Mouse (Mus musculus): ENCODE measurements around the gene Pramel6. TPM values are rescaled to one million over a fixed set of nuclear protein-coding genes. Genes with fewer than 3 reads are reported as not detected.
"Not testable (repeated sequence)": the region's sequence is repeated elsewhere in the genome, so short reads cannot be mapped to it uniquely, and the experiment has no call there.

Gene Pramel6
- not detected in 2 replicates for polyA plus RNA-seq (2015; fragmentation: Nextera tagmentation; extraction: Ambion mirVana)

GRCm38 (mm10) chr2:87506265-87506664 lies at the start of gene Pramel6:
Gene Pramel6, plus strand, starts transcription at chr2:87506565.
- 84% methylated on average over 6 of the region's 6 CpGs for WGBS
- Histone ChIP-seq H3K9me3 (no peaks in the 10 kb centered on the region), H3K9ac (no peak within 1 kb of the TSS), H3K4me2 (no peak within 1 kb of the TSS), H3K4me3 (no peak within 1 kb of the TSS), H3K36me3 (no peaks in the 10 kb centered on the region), H3K4me1 (replicated peaks) (no peaks in the 10 kb centered on the region), H3K27ac (replicated peaks) (no peak within 1 kb of the TSS), H3K27me3 (no peaks in the 10 kb centered on the region)
- no peak for ATAC-seq (ENCODE audit: low read depth)

GRCm38 (mm10) chr2:87461769-87462168 lies 44.6 kb upstream of the Pramel6 start:
- Histone ChIP-seq H3K27me3 (no peaks in the 10 kb centered on the region), H3K9me3 (no peaks in the 10 kb centered on the region), H3K4me2 (no peak overlapping the region), H3K27ac (replicated peaks) (no peak overlapping the region), H3K4me3 (no peak overlapping the region), H3K36me3 (no peaks in the 10 kb centered on the region), H3K9ac (no peak overlapping the region), H3K4me1 (replicated peaks) (no peaks in the 10 kb centered on the region)
- ATAC-seq (ENCODE audit: low read depth), result no peak
- WGBS, result 97% methylated on average over 4 of the region's 4 CpGs

- no peak for ATAC-seq (ENCODE audit: low read depth)
- no peaks in the 10 kb centered on the region for H3K4me1 ChIP-seq (replicated peaks)
Measured at GRCm38 (mm10) chr2:87480207-87480606, 26.2 kb upstream of the Pramel6 start.

GRCm38 (mm10) chr2:87481158-87481557 lies 25.2 kb upstream of the Pramel6 start:
- Histone ChIP-seq H3K9ac (no peak overlapping the region), H3K4me2 (no peak overlapping the region), H3K4me1 (replicated peaks) (no peaks in the 10 kb centered on the region), H3K36me3 (no peaks in the 10 kb centered on the region), H3K27ac (replicated peaks) (no peak overlapping the region), H3K27me3 (no peaks in the 10 kb centered on the region), H3K9me3 (no peaks in the 10 kb centered on the region), H3K4me3 (no peak overlapping the region)
- no peak for ATAC-seq (ENCODE audit: low read depth)
- 86% methylated on average over 4 of the region's 4 CpGs for WGBS

More at GRCm38 (mm10) chr2:87480207-87480606, 26.2 kb upstream of the Pramel6 start:
- Histone ChIP-seq H3K4me2 (no peak overlapping the region), H3K9me3 (no peaks in the 10 kb centered on the region), H3K9ac (no peak overlapping the region), H3K4me3 (no peak overlapping the region), H3K27ac (replicated peaks) (no peak overlapping the region), H3K27me3 (no peaks in the 10 kb centered on the region), H3K36me3 (no peaks in the 10 kb centered on the region)

GRCm38 (mm10) chr2:87482276-87482675 lies 24.1 kb upstream of the Pramel6 start:
- H3K4me1 ChIP-seq (replicated peaks), result no peaks in the 10 kb centered on the region
- no peak overlapping the region for H3K27ac ChIP-seq (replicated peaks)
- no peak for ATAC-seq (ENCODE audit: low read depth)
- H3K9me3 ChIP-seq, result no peaks in the 10 kb centered on the region
- H3K27me3 ChIP-seq, result no peaks in the 10 kb centered on the region
- H3K4me2 ChIP-seq, result no peak overlapping the region
- WGBS, result 79% methylated on average over 2 of the region's 2 CpGs
- H3K9ac ChIP-seq, result no peak overlapping the region
- H3K36me3 ChIP-seq, result no peaks in the 10 kb centered on the region
- no peak overlapping the region for H3K4me3 ChIP-seq

GRCm38 (mm10) chr2:87496993-87497392 lies 9.4 kb upstream of the Pramel6 start, which contains the start of gene Pramel7:
Gene Pramel7, minus strand, starts transcription at chr2:87497093.
- ATAC-seq (ENCODE audit: low read depth); H3K4me1 ChIP-seq (replicated peaks); H3K9ac ChIP-seq; H3K27ac ChIP-seq (replicated peaks); H3K27me3 ChIP-seq; H3K4me3 ChIP-seq; H3K4me2 ChIP-seq; H3K36me3 ChIP-seq; H3K9me3 ChIP-seq: not testable (repeated sequence)
- WGBS, result 90% methylated on average over 4 of the region's 5 CpGs

- Histone ChIP-seq H3K4me2 (no peak overlapping the region), H3K27me3 (no peaks in the 10 kb centered on the region), H3K27ac (replicated peaks) (no peak overlapping the region), H3K36me3 (no peaks in the 10 kb centered on the region), H3K4me3 (no peak overlapping the region), H3K9me3 (no peaks in the 10 kb centered on the region), H3K4me1 (replicated peaks) (no peaks in the 10 kb centered on the region), H3K9ac (no peak overlapping the region)
- ATAC-seq (ENCODE audit: low read depth), result no peak
- WGBS, result 96% methylated on average over 2 of the region's 2 CpGs
Measured at GRCm38 (mm10) chr2:87515046-87515445, 8.7 kb downstream of the Pramel6 start.

- Histone ChIP-seq H3K36me3 (no peaks in the 10 kb centered on the region), H3K27ac (replicated peaks) (no peak overlapping the region), H3K4me1 (replicated peaks) (no peaks in the 10 kb centered on the region), H3K4me3 (no peak overlapping the region), H3K9ac (no peak overlapping the region), H3K4me2 (no peak overlapping the region), H3K27me3 (no peaks in the 10 kb centered on the region), H3K9me3 (no peaks in the 10 kb centered on the region)
- 85% methylated on average over 7 of the region's 8 CpGs for WGBS
- ATAC-seq (ENCODE audit: low read depth), result no peak
Measured at GRCm38 (mm10) chr2:87515457-87516060, 9.2 kb downstream of the Pramel6 start.

- no peak overlapping the region for H3K27ac ChIP-seq (replicated peaks)
- no peaks in the 10 kb centered on the region for H3K27me3 ChIP-seq
- H3K9me3 ChIP-seq, result no peaks in the 10 kb centered on the region
- WGBS, result 87% methylated on average over 3 of the region's 3 CpGs
- no peak overlapping the region for H3K9ac ChIP-seq
- no peak overlapping the region for H3K4me3 ChIP-seq
- no peaks in the 10 kb centered on the region for H3K4me1 ChIP-seq (replicated peaks)
- no peak overlapping the region for H3K4me2 ChIP-seq
- no peaks in the 10 kb centered on the region for H3K36me3 ChIP-seq
- no peak for ATAC-seq (ENCODE audit: low read depth)
Measured at GRCm38 (mm10) chr2:87516581-87516980, 10.2 kb downstream of the Pramel6 start.

GRCm38 (mm10) chr2:87520651-87521050 lies 14.3 kb downstream of the Pramel6 start:
- Histone ChIP-seq H3K36me3 (no peaks in the 10 kb centered on the region), H3K4me1 (replicated peaks) (no peaks in the 10 kb centered on the region), H3K27ac (replicated peaks) (no peak overlapping the region), H3K27me3 (no peaks in the 10 kb centered on the region), H3K4me2 (no peak overlapping the region), H3K9me3 (no peaks in the 10 kb centered on the region), H3K4me3 (no peak overlapping the region), H3K9ac (no peak overlapping the region)
- no peak for ATAC-seq (ENCODE audit: low read depth)
- WGBS, result 86% methylated on average over 4 of the region's 4 CpGs

- not testable (repeated sequence) for H3K36me3 ChIP-seq; H3K9ac ChIP-seq; H3K27me3 ChIP-seq; H3K27ac ChIP-seq (replicated peaks); H3K9me3 ChIP-seq; H3K4me1 ChIP-seq (replicated peaks)
- H3K4me2 ChIP-seq, result peak overlapping the region; percentile 51
- 32% methylated on average over 38 of the region's 39 CpGs for WGBS
- H3K4me3 ChIP-seq, result peak overlapping the region; percentile 21
- peak; percentile 56; the same call in 1 of the 2 replicates for ATAC-seq (ENCODE audit: low read depth)
Measured at GRCm38 (mm10) chr2:87525899-87526616, 19.7 kb downstream of the Pramel6 start.

GRCm38 (mm10) chr2:87531496-87531895 lies 25.1 kb downstream of the Pramel6 start, which contains the start of gene Olfr153:
Gene Olfr153, plus strand, starts transcription at chr2:87531796.
- H3K27ac ChIP-seq (replicated peaks), result no peak within 1 kb of the TSS
- H3K4me2 ChIP-seq, result no peak within 1 kb of the TSS
- H3K36me3 ChIP-seq, result no peaks in the 10 kb centered on the region
- no peak for ATAC-seq (ENCODE audit: low read depth)
- no peaks in the 10 kb centered on the region for H3K27me3 ChIP-seq
- no peaks in the 10 kb centered on the region for H3K9me3 ChIP-seq
- no peak within 1 kb of the TSS for H3K9ac ChIP-seq
- no peak within 1 kb of the TSS for H3K4me3 ChIP-seq
- H3K4me1 ChIP-seq (replicated peaks), result no peaks in the 10 kb centered on the region

GRCm38 (mm10) chr2:87534826-87535225 lies 28.5 kb downstream of the Pramel6 start:
- no peak overlapping the region for H3K27ac ChIP-seq (replicated peaks)
- no peak overlapping the region for H3K4me2 ChIP-seq
- H3K36me3 ChIP-seq, result no peaks in the 10 kb centered on the region
- H3K9ac ChIP-seq, result no peak overlapping the region
- no peaks in the 10 kb centered on the region for H3K4me1 ChIP-seq (replicated peaks)
- H3K4me3 ChIP-seq, result no peak overlapping the region
- no peaks in the 10 kb centered on the region for H3K27me3 ChIP-seq
- 71% methylated on average over 2 of the region's 2 CpGs for WGBS
- no peak for ATAC-seq (ENCODE audit: low read depth)
- no peaks in the 10 kb centered on the region for H3K9me3 ChIP-seq

Data from neural tube, embryonic 13.5 days (tissue).